Mouse (Mus musculus): ENCODE measurements around the gene Map3k11. TPM values are rescaled to one million over a fixed set of nuclear protein-coding genes. Genes with fewer than 3 reads are reported as not detected.

The Map3k11 gene
- polyA plus RNA-seq, 1 experiment: 29.7 TPM

DNA sequence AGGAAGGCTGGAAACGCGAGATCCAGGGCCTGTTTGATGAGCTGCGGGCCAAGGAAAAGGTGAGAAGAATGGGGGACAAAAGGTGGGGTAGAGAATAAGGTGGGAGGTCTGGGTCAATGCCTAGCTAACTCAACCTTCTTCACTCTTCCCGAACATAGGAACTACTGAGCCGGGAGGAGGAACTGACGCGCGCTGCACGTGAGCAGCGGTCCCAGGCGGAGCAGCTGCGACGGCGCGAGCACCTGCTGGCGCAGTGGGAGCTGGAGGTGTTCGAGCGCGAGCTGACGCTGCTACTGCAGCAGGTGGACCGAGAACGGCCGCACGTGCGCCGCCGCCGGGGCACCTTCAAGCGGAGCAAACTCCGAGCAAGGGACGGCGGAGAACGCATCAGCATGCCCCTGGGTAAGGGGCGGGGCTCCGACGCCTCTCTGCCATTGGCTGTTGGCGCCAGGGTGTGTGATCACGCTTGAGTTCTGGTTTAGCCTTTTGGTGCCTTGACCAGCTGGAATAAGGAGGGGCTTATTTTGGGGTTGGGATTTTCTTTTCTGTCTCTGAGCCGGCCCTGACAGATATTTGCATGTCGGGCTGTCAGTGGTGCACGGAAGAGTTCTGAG lies 7.4 kb downstream of the Map3k11 start:
- Histone ChIP-seq H3K27ac (ENCODE audit: insufficient read depth, low read length) (no peak overlapping the region), H3K27me3 (ENCODE audit: control insufficient read depth, insufficient read depth, low read length) (no peaks in the 10 kb centered on the region), H3K4me3 (replicated peaks; ENCODE audit: insufficient read depth, low read depth, low read length) (no peak overlapping the region), H3K4me1 (ENCODE audit: control insufficient read depth, insufficient read depth, low read length) (peaks cover 25% of the 10 kb centered on the region)
- no peak for DNase-seq
- 39% methylated on average over 41 of the region's 41 CpGs for WGBS
- no peak for TF ChIP-seq POLR2A (IDR thresholded peaks at IDR 0.05; ENCODE audit: borderline replicate concordance, insufficient read depth, low read length)
- TF ChIP-seq CTCF (IDR thresholded peaks at IDR 0.05; ENCODE audit: borderline replicate concordance, insufficient read depth, low read depth, low read length): no peak

DNA sequence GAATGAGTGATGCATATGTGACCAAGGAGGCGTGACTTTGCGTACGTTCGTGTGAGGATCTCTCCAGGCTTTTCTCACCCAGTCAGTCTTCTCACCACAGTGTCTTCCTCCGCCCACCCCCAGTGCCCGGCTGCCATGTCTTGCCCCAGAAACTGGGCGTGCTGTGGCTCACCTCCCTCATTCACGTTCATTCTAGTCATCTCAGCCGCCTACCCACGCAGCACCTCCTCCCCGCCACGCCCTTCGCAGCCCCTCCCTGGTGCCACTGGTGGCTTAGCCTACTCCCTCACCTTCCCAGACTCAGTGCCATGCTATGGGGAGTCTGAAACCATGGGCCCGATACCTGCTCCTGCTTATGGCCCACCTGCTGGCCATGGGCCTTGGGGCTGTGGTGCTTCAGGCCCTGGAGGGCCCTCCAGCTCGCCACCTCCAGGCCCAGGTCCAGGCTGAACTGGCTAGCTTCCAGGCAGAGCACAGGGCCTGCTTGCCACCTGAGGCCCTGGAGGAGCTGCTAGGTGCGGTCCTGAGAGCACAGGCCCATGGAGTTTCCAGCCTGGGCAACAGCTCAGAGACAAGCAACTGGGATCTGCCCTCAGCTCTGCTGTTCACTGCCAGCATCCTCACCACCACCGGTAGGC lies 15.7 kb downstream of the Map3k11 start, which contains the start of gene Kcnk7:
Gene Kcnk7 (plus strand): TSS at position 205 of the 638 bp plus-strand sequence.
- DNase-seq: no peak

DNA sequence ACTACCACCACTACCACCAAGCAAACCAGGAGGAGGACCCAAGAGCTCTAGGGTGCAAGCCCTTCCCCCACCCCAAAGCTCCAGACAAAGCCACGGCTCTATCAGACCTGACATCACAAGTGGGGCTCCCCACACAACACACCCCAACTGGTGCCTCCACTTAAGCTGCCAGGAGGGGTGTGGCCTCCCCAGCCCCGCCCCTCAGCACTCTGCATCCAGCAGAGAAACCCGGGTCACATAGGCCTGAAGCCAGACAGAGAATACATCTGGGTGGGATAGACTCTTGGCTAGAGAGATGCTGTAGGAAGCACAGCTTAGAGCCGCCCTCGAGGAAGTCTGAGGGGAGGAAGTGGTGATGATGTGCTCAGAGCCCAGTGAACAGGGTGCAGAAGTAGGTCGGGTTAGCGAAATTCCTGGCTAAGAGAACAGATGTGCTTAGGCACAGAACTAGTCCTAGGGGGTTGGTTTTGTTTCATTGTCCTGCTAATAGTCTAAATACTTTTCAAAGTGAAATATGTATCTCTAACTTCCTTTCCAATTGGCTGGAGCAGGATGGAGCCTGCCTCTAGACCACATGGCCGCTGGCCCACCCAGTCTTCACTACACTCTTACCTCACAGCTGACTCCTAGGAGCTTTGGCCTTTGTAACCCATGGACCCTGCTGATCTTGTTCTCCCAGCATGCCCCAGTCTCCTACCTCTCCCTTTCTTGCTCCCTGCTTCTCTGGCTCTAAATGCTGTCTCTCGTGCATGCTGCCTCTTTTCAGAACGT lies 16.4 kb downstream of the Map3k11 start:
- Histone ChIP-seq H3K4me3 (replicated peaks; ENCODE audit: insufficient read depth, low read depth, low read length) (no peak overlapping the region), H3K27me3 (ENCODE audit: control insufficient read depth, insufficient read depth, low read length) (no peaks in the 10 kb centered on the region), H3K4me1 (ENCODE audit: control insufficient read depth, insufficient read depth, low read length) (no peaks in the 10 kb centered on the region), H3K27ac (ENCODE audit: insufficient read depth, low read length) (no peak overlapping the region)
- 43% methylated on average over 10 of the region's 10 CpGs for WGBS
- DNase-seq: no peak
- TF ChIP-seq CTCF (IDR thresholded peaks at IDR 0.05; ENCODE audit: borderline replicate concordance, insufficient read depth, low read depth, low read length) (no peak), POLR2A (IDR thresholded peaks at IDR 0.05; ENCODE audit: borderline replicate concordance, insufficient read depth, low read length) (no peak)

More for the DNA sequence above, 15.7 kb downstream of the Map3k11 start, which contains the start of gene Kcnk7:
- Histone ChIP-seq H3K27ac (ENCODE audit: insufficient read depth, low read length) (no peak within 1 kb of the TSS), H3K4me1 (ENCODE audit: control insufficient read depth, insufficient read depth, low read length) (no peaks in the 10 kb centered on the region), H3K27me3 (ENCODE audit: control insufficient read depth, insufficient read depth, low read length) (no peaks in the 10 kb centered on the region), H3K4me3 (replicated peaks; ENCODE audit: insufficient read depth, low read depth, low read length) (no peak within 1 kb of the TSS)
- WGBS: 69% methylated on average over 17 of the region's 17 CpGs
- TF ChIP-seq POLR2A (IDR thresholded peaks at IDR 0.05; ENCODE audit: borderline replicate concordance, insufficient read depth, low read length) (no peak), CTCF (IDR thresholded peaks at IDR 0.05; ENCODE audit: borderline replicate concordance, insufficient read depth, low read depth, low read length) (no peak)

DNA sequence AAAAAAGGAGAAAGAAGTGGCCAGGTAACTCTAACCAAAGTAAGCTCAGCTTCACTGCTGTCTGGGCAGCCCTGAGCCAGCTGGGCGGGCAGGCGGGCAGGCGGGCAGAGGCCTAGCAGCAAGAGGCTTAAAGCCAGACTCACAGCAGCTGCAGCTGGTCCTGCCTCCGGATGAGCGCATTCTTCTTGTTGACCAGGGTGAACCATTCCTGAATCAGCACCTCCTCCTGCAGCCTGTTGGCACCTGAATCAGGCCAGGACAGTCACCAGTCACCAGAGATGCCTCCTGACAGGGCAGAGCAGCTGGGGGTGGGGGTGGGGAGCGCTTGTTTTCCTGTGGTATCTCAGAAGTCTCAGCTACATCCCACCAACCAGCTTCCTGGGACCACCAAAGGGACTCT lies 21.5 kb downstream of the Map3k11 start:
- Histone ChIP-seq H3K4me3 (replicated peaks; ENCODE audit: insufficient read depth, low read depth, low read length) (no peak overlapping the region), H3K27me3 (ENCODE audit: control insufficient read depth, insufficient read depth, low read length) (no peaks in the 10 kb centered on the region), H3K4me1 (ENCODE audit: control insufficient read depth, insufficient read depth, low read length) (peaks cover 5% of the 10 kb centered on the region; the same call in 1 of the 2 replicates), H3K27ac (ENCODE audit: insufficient read depth, low read length) (no peak overlapping the region)
- 55% methylated on average over 6 of the region's 6 CpGs for WGBS
- TF ChIP-seq POLR2A (IDR thresholded peaks at IDR 0.05; ENCODE audit: borderline replicate concordance, insufficient read depth, low read length) (no peak), CTCF (IDR thresholded peaks at IDR 0.05; ENCODE audit: borderline replicate concordance, insufficient read depth, low read depth, low read length) (no peak)
- DNase-seq: no peak

DNA sequence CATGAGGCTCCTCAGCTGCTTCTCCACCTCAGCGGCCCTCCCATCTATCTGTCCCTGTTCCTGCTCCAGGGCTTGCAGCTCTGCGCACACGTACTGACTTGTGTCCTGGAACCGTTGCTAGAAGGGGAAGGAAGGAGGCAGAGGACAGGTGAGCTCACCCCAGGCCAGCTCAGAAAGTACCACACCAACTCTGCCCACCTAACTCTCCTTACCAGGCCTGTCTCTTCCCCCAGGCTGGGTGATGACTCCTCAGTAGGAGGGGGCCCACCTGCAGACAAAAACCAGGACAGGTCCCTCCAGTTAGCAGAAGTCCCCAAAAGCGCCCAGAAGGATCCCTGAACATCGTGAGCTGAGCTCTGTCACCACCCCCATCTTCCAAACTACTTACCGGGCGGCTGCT lies 22.0 kb downstream of the Map3k11 start:
- Histone ChIP-seq H3K27ac (ENCODE audit: insufficient read depth, low read length) (no peak overlapping the region), H3K4me3 (replicated peaks; ENCODE audit: insufficient read depth, low read depth, low read length) (no peak overlapping the region), H3K27me3 (ENCODE audit: control insufficient read depth, insufficient read depth, low read length) (no peaks in the 10 kb centered on the region), H3K4me1 (ENCODE audit: control insufficient read depth, insufficient read depth, low read length) (peaks cover 5% of the 10 kb centered on the region; the same call in 1 of the 2 replicates)
- TF ChIP-seq CTCF (IDR thresholded peaks at IDR 0.05; ENCODE audit: borderline replicate concordance, insufficient read depth, low read depth, low read length): no peak
- no peak for TF ChIP-seq POLR2A (IDR thresholded peaks at IDR 0.05; ENCODE audit: borderline replicate concordance, insufficient read depth, low read length)
- DNase-seq: no peak
- WGBS: 87% methylated on average over 8 of the region's 8 CpGs

DNA sequence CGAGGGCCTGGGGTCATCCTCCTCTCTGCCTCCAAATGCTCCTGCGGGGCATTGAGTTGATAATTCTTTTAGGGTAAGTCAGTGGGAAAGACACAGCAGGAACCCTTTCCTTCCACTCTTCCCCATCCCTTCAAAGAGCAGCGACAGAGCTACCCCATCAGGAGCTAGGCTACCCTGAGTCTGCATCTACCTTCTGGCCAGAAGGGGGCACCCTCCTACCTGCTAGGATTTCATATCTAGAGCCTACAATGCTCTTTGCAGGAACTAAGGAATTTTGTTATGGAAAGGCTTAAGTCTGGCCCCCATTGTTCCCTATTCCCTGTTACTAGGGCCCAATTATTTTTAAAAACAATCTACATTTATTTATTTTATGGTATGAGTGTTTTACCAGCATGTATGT lies 22.7 kb downstream of the Map3k11 start:
- no peak for TF ChIP-seq POLR2A (IDR thresholded peaks at IDR 0.05; ENCODE audit: borderline replicate concordance, insufficient read depth, low read length)
- peak; percentile 85 for TF ChIP-seq CTCF (IDR thresholded peaks at IDR 0.05; ENCODE audit: borderline replicate concordance, insufficient read depth, low read depth, low read length)
- H3K27me3 ChIP-seq (ENCODE audit: control insufficient read depth, insufficient read depth, low read length): no peaks in the 10 kb centered on the region
- 11% methylated on average over 3 of the region's 3 CpGs for WGBS

DNA sequence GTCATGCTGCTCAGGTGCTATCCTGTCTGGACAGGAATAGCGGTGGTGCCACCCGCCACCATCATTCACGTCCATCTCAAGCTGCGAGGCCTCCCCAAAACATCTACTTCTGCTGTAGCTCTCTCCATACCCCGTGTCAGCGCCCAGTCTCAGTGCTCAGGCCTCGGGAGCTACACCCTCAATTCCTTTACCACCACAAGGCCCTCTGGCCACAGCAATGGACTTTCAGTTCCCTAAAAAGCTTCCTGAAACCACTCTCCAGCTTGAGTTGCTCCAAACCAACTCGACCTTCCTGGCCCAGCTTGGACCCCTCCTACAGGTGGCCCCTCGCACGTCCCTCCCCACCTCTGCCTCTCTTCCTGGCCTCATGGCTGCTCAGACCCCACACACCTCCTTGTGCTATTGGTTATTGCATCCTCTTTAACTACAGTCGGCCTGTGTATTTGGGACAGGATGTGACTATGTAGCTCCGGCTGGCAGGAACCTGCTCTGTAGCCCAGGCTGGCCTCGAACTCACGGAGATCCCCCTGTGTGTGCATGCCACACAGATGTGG lies 23.4 kb downstream of the Map3k11 start:
- WGBS: 93% methylated on average over 14 of the region's 14 CpGs
- Histone ChIP-seq H3K4me1 (ENCODE audit: control insufficient read depth, insufficient read depth, low read length) (peaks cover 8% of the 10 kb centered on the region), H3K4me3 (replicated peaks; ENCODE audit: insufficient read depth, low read depth, low read length) (no peak overlapping the region), H3K27me3 (ENCODE audit: control insufficient read depth, insufficient read depth, low read length) (no peaks in the 10 kb centered on the region), H3K27ac (ENCODE audit: insufficient read depth, low read length) (no peak overlapping the region)
- DNase-seq: no peak
- TF ChIP-seq POLR2A (IDR thresholded peaks at IDR 0.05; ENCODE audit: borderline replicate concordance, insufficient read depth, low read length): no peak
- TF ChIP-seq CTCF (IDR thresholded peaks at IDR 0.05; ENCODE audit: borderline replicate concordance, insufficient read depth, low read depth, low read length): no peak

More for the DNA sequence above, 22.7 kb downstream of the Map3k11 start:
- no peak overlapping the region for H3K27ac ChIP-seq (ENCODE audit: insufficient read depth, low read length)
- no peak overlapping the region for H3K4me3 ChIP-seq (replicated peaks; ENCODE audit: insufficient read depth, low read depth, low read length)
- DNase-seq: peak; percentile 70 to 76
- H3K4me1 ChIP-seq (ENCODE audit: control insufficient read depth, insufficient read depth, low read length): peaks cover 5% of the 10 kb centered on the region; the same call in 1 of the 2 replicates

All from cerebellum, adult 2 months (tissue).